Mouse (Mus musculus) hindbrain, embryonic 15.5 days (tissue): ENCODE results near the gene Ppp2ca. TPM values are rescaled to one million over a fixed set of nuclear protein-coding genes. Genes with fewer than 3 reads are reported as not detected.

Experiments used
- ATAC-seq: fragments of 200-750 bp; cut with Nextera tagmentation; 2 replicates; pipeline ENCODE4 v1.8.0; 2017; ENCODE audit warnings: low read depth, moderate number of reproducible peaks, moderate TSS enrichment; ENCODE audit not compliant: low FRiP score
- H3K27ac ChIP-seq: fragments of 300-500 bp; sonication (generic); replicated peaks from 2 replicates; pipeline ENCODE4 v1.5.1; 2015; ENCODE audit warnings: mild to moderate bottlenecking, inconsistent platforms
- H3K27me3 ChIP-seq: fragments of 300-500 bp; sonication (generic); 2 replicates; pipeline ENCODE4 v1.6.1; 2015; ENCODE audit warnings: control low read depth, inconsistent platforms
- H3K36me3 ChIP-seq: fragments of 300-500 bp; sonication (generic); 2 replicates; pipeline ENCODE4 v1.6.1; 2015; ENCODE audit warnings: control low read depth, inconsistent platforms
- H3K4me1 ChIP-seq: fragments of 300-500 bp; sonication (generic); replicated peaks from 2 replicates; pipeline ENCODE4 v1.6.1; 2015; ENCODE audit warnings: control low read depth, inconsistent platforms
- H3K4me2 ChIP-seq: fragments of 300-500 bp; sonication (generic); 2 replicates; pipeline ENCODE4 v1.6.1; 2015; ENCODE audit warnings: moderate library complexity, mild to moderate bottlenecking, inconsistent platforms
- H3K4me3 ChIP-seq: fragments of 300-500 bp; sonication (generic); 2 replicates; pipeline ENCODE4 v1.5.1; 2015; ENCODE audit warnings: mild to moderate bottlenecking, inconsistent platforms
- H3K9ac ChIP-seq: fragments of 300-500 bp; sonication (generic); 2 replicates; pipeline ENCODE4 v1.6.1; 2015; ENCODE audit warnings: inconsistent platforms
- H3K9me3 ChIP-seq: fragments of 300-500 bp; sonication (generic); 2 replicates; pipeline ENCODE4 v1.6.1; 2016; ENCODE audit warnings: control low read depth, inconsistent platforms
- WGBS: fragments of 180-500 bp; shearing (Covaris S2); methylation state at CpG from one replicate; pipeline ENCODE4 v1.1.7; 2015; 5-methylcytosine and 5-hydroxymethylcytosine counted together
- polyA plus RNA-seq: library from polyadenylated mRNA; unstranded; fragments of >200 nt; fragmentation: Nextera tagmentation; extraction: Ambion mirVana; gene quantifications from 2 replicates; pipeline ENCODE4 v1.2.1, GENCODE M21; 2015

Gene Ppp2ca
- polyA plus RNA-seq, 1 experiment from 2014 or later, result 131 TPM

DNA sequence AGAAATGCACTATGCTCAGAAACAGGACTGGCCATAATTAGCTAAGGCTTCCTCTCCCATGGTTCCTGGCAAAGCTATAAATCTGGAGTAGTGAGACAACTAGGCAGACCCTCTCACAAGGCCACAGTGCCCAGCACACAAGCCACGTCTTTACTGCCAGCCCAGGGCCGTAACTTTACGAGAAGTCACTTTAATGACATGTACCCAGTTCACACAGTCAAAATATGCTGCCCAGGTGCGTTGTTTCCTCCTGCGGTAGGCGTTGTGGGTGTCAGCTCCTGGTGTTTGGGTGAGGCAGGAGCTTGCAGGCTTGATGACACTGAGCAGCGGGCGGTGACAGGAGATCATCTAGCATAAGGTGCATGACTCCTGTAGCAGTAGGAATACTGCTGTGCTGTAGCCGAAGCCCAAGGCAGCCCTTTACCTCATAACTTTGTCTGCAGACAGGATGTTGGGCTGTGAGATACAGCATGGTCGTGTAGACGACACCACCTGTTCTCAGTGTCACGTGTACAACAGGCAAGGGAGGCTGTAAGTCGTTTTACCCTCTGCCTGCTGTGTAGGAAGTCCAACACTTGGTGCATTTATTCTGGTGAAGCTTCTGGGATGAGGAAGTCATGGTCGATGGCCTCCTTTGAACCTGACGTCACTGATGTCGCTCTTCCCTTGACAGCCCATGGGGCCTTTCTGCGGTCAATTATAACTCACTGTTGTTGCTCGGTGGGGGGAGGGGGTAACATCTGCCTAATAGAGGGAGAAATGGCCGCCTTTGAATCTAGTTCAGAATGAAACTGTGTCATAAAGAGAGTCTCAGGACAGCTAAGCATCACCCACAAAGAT is 22.5 kb upstream of the Ppp2ca start:
- ATAC-seq, result no peak
- H3K4me2 ChIP-seq, result no peak overlapping the region
- H3K4me1 ChIP-seq, result no peaks in the 10 kb centered on the region; the same call in 1 of the 2 replicates
- H3K27me3 ChIP-seq, result no peaks in the 10 kb centered on the region
- no peak overlapping the region for H3K4me3 ChIP-seq
- no peaks in the 10 kb centered on the region for H3K36me3 ChIP-seq
- H3K9ac ChIP-seq, result no peak overlapping the region
- H3K27ac ChIP-seq, result no peak overlapping the region
- H3K9me3 ChIP-seq, result no peaks in the 10 kb centered on the region
- 69% methylated on average over 19 of the region's 19 CpGs for WGBS

DNA sequence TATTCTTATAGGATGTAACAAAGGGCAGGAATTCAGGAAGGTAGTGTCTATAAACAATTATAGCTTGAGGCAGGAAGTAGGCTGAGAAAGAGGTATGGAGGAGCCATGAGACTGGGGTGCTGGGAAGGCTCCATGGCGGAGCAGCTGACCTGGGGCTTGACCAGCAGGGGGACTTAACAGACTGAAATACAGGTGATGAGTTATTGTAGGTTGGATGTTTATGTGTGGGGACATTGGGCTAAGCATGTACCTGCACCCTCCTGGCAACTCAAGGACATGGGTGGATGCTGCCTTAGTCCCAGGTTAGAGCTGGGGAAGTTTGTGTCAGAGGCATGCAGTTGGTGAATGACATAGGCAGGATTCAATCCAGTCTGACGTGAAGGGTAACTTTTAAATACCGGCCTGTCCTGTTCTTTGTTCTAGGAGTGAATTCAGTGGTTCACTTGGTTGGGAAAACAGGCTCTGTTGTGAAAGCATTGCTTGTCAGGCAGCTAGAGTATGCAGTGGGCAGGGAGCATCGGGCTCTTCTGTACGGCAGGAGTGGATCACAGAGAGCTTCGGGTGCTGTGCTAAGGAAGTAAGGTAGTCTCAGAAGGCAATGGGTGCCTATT is 21.6 kb upstream of the Ppp2ca start:
- Histone ChIP-seq H3K27me3 (no peaks in the 10 kb centered on the region), H3K27ac (no peak overlapping the region), H3K4me2 (no peak overlapping the region), H3K9me3 (no peaks in the 10 kb centered on the region), H3K36me3 (no peaks in the 10 kb centered on the region), H3K9ac (no peak overlapping the region), H3K4me3 (no peak overlapping the region), H3K4me1 (no peaks in the 10 kb centered on the region; the same call in 1 of the 2 replicates)
- ATAC-seq, result no peak
- 83% methylated on average over 6 of the region's 6 CpGs for WGBS

DNA sequence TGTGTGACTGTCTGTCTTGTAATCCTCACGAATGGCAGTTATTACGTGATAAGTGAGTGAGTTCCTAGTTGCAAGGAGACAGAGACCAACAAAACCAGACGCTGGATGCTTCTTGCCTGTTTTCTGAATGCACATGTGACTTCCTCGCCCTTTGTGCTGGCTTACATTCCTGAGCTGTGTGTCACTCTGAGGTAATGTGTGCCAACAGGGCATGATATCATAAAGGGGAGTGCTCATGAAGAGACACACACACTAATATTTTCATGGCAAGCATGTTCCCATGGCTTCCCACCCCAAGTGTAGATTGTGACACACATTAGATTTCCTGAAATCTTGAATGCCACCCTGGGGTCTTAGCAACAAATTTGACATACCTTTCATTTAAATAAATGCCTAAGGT is 20.5 kb upstream of the Ppp2ca start:
- Histone ChIP-seq H3K27me3 (no peaks in the 10 kb centered on the region), H3K4me3 (no peak overlapping the region), H3K4me1 (no peaks in the 10 kb centered on the region; the same call in 1 of the 2 replicates), H3K27ac (no peak overlapping the region), H3K4me2 (no peak overlapping the region), H3K9me3 (no peaks in the 10 kb centered on the region), H3K9ac (no peak overlapping the region), H3K36me3 (no peaks in the 10 kb centered on the region)
- no peak for ATAC-seq
- WGBS, result 81% methylated on average over 4 of the region's 4 CpGs

GRCm38 (mm10) chr11:52079978-52080377 is 18.5 kb upstream of the Ppp2ca start:
- no peak overlapping the region for H3K4me3 ChIP-seq
- H3K4me1 ChIP-seq, result no peaks in the 10 kb centered on the region; the same call in 1 of the 2 replicates
- no peaks in the 10 kb centered on the region for H3K27me3 ChIP-seq
- no peaks in the 10 kb centered on the region for H3K9me3 ChIP-seq
- H3K27ac ChIP-seq, result 0 out of 2 replicates have a peak overlapping the region, but pooled peaks have one; percentile 3
- H3K9ac ChIP-seq, result no peak overlapping the region
- H3K4me2 ChIP-seq, result no peak overlapping the region
- ATAC-seq, result peak; percentile 51; the same call in 1 of the 2 replicates
- no peaks in the 10 kb centered on the region for H3K36me3 ChIP-seq
- WGBS, result 8% methylated on average over 5 of the region's 5 CpGs

- H3K36me3 ChIP-seq, result no peaks in the 10 kb centered on the region
- 0 out of 2 replicates have a peak overlapping the region, but pooled peaks have one; percentile 3 for H3K27ac ChIP-seq
- H3K9me3 ChIP-seq, result no peaks in the 10 kb centered on the region
- 89% methylated on average over 2 of the region's 2 CpGs for WGBS
- H3K27me3 ChIP-seq, result no peaks in the 10 kb centered on the region
- no peak overlapping the region for H3K9ac ChIP-seq
- ATAC-seq, result no peak
- no peaks in the 10 kb centered on the region; the same call in 1 of the 2 replicates for H3K4me1 ChIP-seq
- H3K4me2 ChIP-seq, result no peak overlapping the region
- H3K4me3 ChIP-seq, result no peak overlapping the region
Observed at GRCm38 (mm10) chr11:52080656-52081055, 17.8 kb upstream of the Ppp2ca start.

DNA sequence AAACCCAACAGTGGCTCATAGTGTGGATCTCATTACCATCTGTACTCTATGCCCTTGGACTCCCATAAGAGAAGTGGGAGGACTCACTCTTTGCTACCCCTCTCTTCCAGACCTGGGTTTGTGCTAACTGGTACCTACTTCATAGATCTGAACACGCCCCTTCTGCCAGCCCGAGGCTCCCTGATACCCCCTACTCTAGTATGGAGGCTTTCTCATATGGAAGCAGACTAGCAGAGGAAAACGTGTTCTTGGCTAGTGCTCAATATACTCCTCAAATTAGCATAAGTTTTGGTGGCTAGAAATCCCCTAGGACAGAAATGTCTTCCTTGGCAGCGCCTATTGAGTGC is 12.7 kb upstream of the Ppp2ca start:
- WGBS, result 63% methylated on average over 4 of the region's 4 CpGs
- H3K4me1 ChIP-seq, result peaks cover 4% of the 10 kb centered on the region; the same call in 1 of the 2 replicates
- peak overlapping the region; percentile 26 for H3K4me2 ChIP-seq
- H3K4me3 ChIP-seq, result no peak overlapping the region
- H3K36me3 ChIP-seq, result no peaks in the 10 kb centered on the region
- H3K9me3 ChIP-seq, result no peaks in the 10 kb centered on the region
- ATAC-seq, result peak; percentile 57
- peak overlapping the region; percentile 75 for H3K27ac ChIP-seq
- H3K9ac ChIP-seq, result no peak overlapping the region
- no peaks in the 10 kb centered on the region for H3K27me3 ChIP-seq

DNA sequence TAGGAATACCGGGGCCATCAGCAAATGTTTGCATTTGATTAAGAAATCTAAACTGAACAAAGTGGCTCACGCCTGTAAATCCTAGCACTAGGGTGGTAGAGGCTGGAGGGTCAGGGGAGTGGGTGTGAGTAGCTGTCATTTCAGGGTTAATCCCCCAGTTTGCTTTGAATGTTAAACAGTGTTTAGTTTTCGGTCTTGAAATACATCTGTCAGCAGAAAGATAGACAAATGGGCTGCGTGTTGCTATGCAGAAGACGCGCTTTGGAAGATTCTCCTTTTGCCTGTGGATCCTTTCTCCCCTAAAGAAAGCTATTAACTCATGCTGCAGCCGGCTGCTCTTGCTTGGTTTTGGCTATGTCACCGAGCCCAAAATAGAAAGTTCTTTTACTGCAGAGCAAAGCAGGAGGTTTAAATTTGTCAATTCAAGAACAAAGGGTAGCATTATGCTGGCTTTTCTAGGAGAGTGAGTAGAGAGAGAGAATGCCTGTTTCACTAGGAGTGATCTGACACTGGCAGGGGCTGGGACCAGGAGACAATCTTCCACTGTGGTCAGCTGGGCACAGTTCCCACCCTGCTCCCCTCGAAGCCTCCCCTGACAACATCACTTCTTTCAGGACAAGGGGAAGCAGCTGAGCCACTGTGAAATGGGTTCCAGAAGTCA is 12.1 kb upstream of the Ppp2ca start:
- Histone ChIP-seq H3K4me1 (peaks cover 4% of the 10 kb centered on the region; the same call in 1 of the 2 replicates), H3K9ac (no peak overlapping the region), H3K9me3 (no peaks in the 10 kb centered on the region), H3K4me2 (peak overlapping the region; percentile 26), H3K27ac (peak overlapping the region; percentile 75), H3K27me3 (no peaks in the 10 kb centered on the region), H3K36me3 (no peaks in the 10 kb centered on the region), H3K4me3 (no peak overlapping the region)
- ATAC-seq, result peak; percentile 94
- WGBS, result 41% methylated on average over 9 of the region's 9 CpGs

DNA sequence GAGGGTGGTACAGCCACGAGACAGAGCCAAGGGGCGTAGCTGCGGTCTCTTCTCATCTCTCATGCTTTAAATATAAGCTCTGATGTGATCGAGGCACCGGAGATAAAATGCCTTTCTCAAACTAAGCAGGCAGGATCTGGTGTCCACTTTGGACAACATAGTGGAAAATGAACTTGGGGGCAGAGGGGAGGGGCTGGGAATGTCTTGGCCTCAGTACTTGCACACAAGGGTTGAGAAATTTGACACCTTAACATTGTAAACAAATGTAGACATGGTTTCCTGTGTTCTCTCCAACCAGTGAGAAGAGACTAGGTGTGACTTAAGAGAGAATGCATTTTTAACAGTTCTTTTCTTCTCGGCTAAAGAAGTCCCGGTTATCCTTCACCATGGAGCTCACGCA is 9.2 kb upstream of the Ppp2ca start:
- Histone ChIP-seq H3K4me1 (peaks cover 4% of the 10 kb centered on the region; the same call in 1 of the 2 replicates), H3K27ac (no peak overlapping the region), H3K36me3 (no peaks in the 10 kb centered on the region), H3K9me3 (no peaks in the 10 kb centered on the region), H3K4me2 (no peak overlapping the region), H3K4me3 (no peak overlapping the region), H3K27me3 (no peaks in the 10 kb centered on the region), H3K9ac (no peak overlapping the region)
- no peak for ATAC-seq
- WGBS, result 77% methylated on average over 8 of the region's 8 CpGs

- no peaks in the 10 kb centered on the region for H3K9me3 ChIP-seq
- 91% methylated on average over 9 of the region's 9 CpGs for WGBS
- no peaks in the 10 kb centered on the region for H3K27me3 ChIP-seq
- H3K36me3 ChIP-seq, result no peaks in the 10 kb centered on the region
- no peak overlapping the region for H3K4me2 ChIP-seq
- no peak overlapping the region for H3K27ac ChIP-seq
- no peak overlapping the region for H3K9ac ChIP-seq
- ATAC-seq, result no peak
- H3K4me3 ChIP-seq, result no peak overlapping the region
- no peaks in the 10 kb centered on the region for H3K4me1 ChIP-seq
Observed at GRCm38 (mm10) chr11:52091261-52091660, 7.2 kb upstream of the Ppp2ca start.

DNA sequence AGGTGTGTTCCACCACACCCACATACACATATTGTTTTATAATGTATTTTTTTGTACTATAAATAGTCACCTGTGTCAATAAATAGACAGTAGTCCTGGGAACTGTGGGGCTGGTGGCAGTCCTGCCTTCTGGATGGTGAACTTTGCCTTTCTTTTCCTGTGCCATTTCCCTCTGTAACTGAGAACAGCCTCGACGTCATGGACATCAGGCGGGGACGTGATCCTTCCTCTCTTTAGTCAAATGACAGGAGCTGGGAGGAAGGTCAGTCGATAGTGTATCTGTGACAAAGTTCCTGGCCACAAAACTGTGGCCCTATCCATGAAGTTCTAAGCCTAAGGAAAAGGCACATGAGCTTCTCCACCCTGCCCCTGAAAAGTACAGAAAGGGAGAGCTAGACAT is 3.9 kb upstream of the Ppp2ca start:
- Histone ChIP-seq H3K27me3 (no peaks in the 10 kb centered on the region), H3K9ac (no peak overlapping the region), H3K4me1 (peaks cover 7% of the 10 kb centered on the region), H3K4me3 (no peak overlapping the region), H3K27ac (no peak overlapping the region), H3K36me3 (no peaks in the 10 kb centered on the region), H3K9me3 (no peaks in the 10 kb centered on the region), H3K4me2 (no peak overlapping the region)
- WGBS, result 64% methylated on average over 5 of the region's 5 CpGs
- ATAC-seq, result no peak

DNA sequence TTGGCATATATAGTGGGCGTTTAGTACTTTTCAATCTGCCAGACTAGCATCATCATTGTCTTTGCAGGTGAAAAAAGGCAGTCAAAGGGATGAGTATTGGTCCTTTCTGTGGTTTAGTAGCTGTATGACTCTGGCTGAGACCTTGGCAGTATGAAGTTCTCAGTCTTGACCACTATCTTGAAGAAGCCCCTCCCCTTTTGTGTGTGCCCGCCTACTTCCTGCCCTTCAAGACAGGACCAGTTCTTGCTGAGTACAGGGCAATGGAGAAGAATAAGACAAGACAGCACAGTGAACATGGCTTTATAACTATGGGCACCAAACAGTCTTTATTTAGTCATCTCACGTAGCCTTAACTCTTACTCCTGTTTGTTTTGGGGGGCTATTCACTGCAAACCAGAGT is 1.5 kb upstream of the Ppp2ca start:
- Histone ChIP-seq H3K9ac (no peak overlapping the region), H3K9me3 (no peaks in the 10 kb centered on the region), H3K27me3 (no peaks in the 10 kb centered on the region), H3K27ac (no peak overlapping the region), H3K36me3 (no peaks in the 10 kb centered on the region), H3K4me1 (peaks cover 31% of the 10 kb centered on the region), H3K4me2 (no peak overlapping the region), H3K4me3 (no peak overlapping the region)
- no peak for ATAC-seq
- 77% methylated on average over 3 of the region's 3 CpGs for WGBS

DNA sequence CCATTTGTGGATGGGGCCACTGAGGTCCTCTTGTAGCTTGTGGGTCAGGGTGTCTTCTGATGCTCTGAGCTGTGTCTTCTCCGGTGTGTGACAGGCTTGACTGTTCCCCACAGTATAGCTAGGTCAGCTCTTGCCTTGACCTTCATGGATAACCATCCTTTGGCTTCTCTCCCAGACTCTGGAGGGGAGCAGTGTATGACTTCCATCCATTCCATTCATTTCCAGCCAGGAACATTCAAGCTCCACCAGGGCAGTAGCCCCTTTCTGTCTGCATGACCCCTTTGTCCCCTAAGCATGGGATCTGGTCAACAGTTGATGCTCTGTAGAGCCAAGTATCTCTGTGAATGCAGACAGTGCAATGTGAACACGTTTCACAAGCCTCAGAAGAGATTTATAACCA is 885 bp upstream of the Ppp2ca start:
- Histone ChIP-seq H3K9ac (no peak overlapping the region), H3K36me3 (no peaks in the 10 kb centered on the region), H3K4me3 (peak overlapping the region; percentile 100; the same call in 1 of the 2 replicates), H3K27ac (peak overlapping the region; percentile 95), H3K4me1 (peaks cover 34% of the 10 kb centered on the region), H3K9me3 (no peaks in the 10 kb centered on the region), H3K4me2 (peak overlapping the region; percentile 84), H3K27me3 (no peaks in the 10 kb centered on the region)
- no peak for ATAC-seq
- WGBS, result 72% methylated on average over 2 of the region's 2 CpGs
